Mouse (Mus musculus) heart, embryonic 16.5 days (tissue): ENCODE measurements around the gene Golph3. TPM values are rescaled to one million over a fixed set of nuclear protein-coding genes. Genes with fewer than 3 reads are reported as not detected.

Experiments used
- ATAC-seq: fragments of 200-750 bp; cut with Nextera tagmentation; replicated peaks from 2 replicates; pipeline ENCODE4 v1.8.0; 2017; ENCODE audit warnings: moderate number of reproducible peaks; ENCODE audit not compliant: insufficient read depth, low FRiP score; ENCODE audit errors: extremely low read depth
- H3K27ac ChIP-seq: fragments of 300-500 bp; sonication (generic); 2 replicates; pipeline ENCODE4 v1.5.1; 2014; ENCODE audit warnings: mild to moderate bottlenecking, low read length, control low read depth, moderate library complexity
- H3K27me3 ChIP-seq: fragments of 300-500 bp; sonication (generic); 2 replicates; pipeline ENCODE4 v1.6.1; 2014; ENCODE audit warnings: low read length, mixed read lengths; ENCODE audit not compliant: control insufficient read depth, insufficient read depth
- H3K36me3 ChIP-seq: fragments of 300-500 bp; sonication (generic); 2 replicates; pipeline ENCODE4 v1.6.1; 2014; ENCODE audit not compliant: control insufficient read depth, insufficient read depth
- H3K4me1 ChIP-seq: fragments of 300-500 bp; sonication (generic); 2 replicates; pipeline ENCODE4 v1.6.1; 2014; ENCODE audit warnings: low read length, mixed read lengths; ENCODE audit not compliant: control insufficient read depth, insufficient read depth
- H3K4me2 ChIP-seq: fragments of 300-500 bp; sonication (generic); 2 replicates; pipeline ENCODE4 v1.6.1; 2014; ENCODE audit warnings: low read depth, mild to moderate bottlenecking, control low read depth, low read length
- H3K4me3 ChIP-seq: fragments of 300-500 bp; sonication (generic); 2 replicates; pipeline ENCODE4 v1.5.1; 2014; ENCODE audit warnings: mild to moderate bottlenecking, control low read depth, low read length
- H3K9ac ChIP-seq: fragments of 300-500 bp; sonication (generic); 2 replicates; pipeline ENCODE4 v1.6.1; 2014; ENCODE audit warnings: low read length, control low read depth
- H3K9me3 ChIP-seq: fragments of 300-500 bp; sonication (generic); replicated peaks from 2 replicates; pipeline ENCODE4 v1.6.1; 2016; ENCODE audit warnings: low read length; ENCODE audit not compliant: control insufficient read depth
- WGBS: fragments of 180-500 bp; shearing (Covaris S2); extraction: QIAGEN DNeasy Blood & Tissue Kit; methylation state at CpG from one replicate; pipeline ENCODE4 v1.1.7; 2014; 5-methylcytosine and 5-hydroxymethylcytosine counted together
- polyA plus RNA-seq: library from polyadenylated mRNA; unstranded; fragments of >200 nt; fragmentation: Nextera tagmentation; extraction: Ambion mirVana; gene quantifications from 2 replicates; pipeline ENCODE4 v1.2.1, GENCODE M21; 2015

The Golph3 gene
- polyA plus RNA-seq, 1 experiment from 2014 or later, result 67.6 TPM

DNA sequence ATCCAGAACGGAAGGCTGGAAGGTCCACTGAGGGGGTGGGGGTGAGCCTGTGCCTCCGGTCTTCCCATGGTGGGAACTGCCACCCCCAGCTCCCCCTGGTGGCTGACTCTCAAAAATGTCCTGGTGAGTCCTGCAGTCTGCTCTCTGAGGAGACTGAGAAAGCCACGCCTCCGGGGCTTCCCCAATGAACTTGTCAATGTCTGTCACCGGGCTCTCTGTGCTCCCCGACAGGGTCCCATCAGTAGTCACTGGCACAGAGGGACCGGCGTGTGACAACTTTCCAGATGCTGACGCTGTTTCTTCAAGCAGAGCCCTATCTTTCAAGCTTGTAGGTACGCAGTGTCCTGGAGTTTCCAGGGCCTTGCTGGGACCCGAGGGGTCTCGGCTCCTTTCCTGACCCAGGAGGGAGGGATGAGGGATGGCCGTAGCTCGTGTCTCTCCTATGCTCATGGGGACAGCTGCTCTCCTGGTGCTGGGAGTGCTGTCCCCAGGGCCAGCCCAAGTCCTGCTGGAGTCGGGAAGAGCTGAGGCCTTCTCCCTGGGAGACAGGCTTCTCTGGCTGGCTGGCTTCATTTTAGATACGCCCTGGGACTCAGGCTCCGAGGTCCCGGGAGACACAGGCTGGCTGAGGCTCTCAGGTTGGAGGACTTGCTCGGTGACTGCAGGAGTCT, 54.5 kb downstream of the Golph3 start:
- Histone ChIP-seq H3K4me2 (peak overlapping the region; percentile 67), H3K36me3 (peaks cover 3% of the 10 kb centered on the region), H3K27me3 (no peaks in the 10 kb centered on the region), H3K4me1 (peaks cover 11% of the 10 kb centered on the region), H3K9me3 (0 out of 2 replicates have a peak, but pooled peaks cover 2% of the 10 kb centered on the region), H3K27ac (peak overlapping the region; percentile 49), H3K9ac (peak overlapping the region; percentile 63), H3K4me3 (peak overlapping the region; percentile 41)
- WGBS, result 6% methylated on average over 19 of the region's 19 CpGs
- ATAC-seq, result peak; percentile 90

DNA sequence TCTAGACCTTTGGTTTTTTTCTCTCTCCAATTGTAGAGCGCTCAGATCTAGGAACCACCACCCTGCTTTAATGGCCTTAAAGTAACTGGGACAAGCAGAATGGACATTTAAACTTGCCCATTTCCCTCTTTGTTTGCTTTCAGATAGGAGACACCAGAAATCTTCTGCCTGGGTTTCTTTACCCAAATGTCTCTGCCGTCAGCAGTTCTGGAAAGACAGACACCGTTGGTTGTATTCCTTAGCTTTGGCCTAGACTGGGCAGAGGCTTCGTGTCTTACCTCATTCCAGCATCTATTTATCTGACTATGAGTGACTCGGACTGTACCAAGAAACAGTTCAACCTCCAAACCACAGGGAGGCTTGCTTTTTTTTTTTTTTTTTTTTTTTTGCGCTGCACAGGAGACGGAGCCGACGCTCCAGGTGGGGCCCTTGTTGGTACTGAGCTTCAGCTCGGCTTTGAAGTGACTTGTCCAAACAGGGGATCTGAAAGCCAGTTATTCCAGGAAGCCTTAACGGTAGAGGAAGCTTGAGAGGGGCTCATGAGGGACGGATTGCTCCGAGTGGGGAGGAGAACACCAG, 55.3 kb downstream of the Golph3 start:
- Histone ChIP-seq H3K27ac (peak overlapping the region; percentile 49), H3K9ac (peak overlapping the region; percentile 39; the same call in 1 of the 2 replicates), H3K4me2 (peak overlapping the region; percentile 67), H3K4me3 (peak overlapping the region; percentile 41; the same call in 1 of the 2 replicates), H3K27me3 (no peaks in the 10 kb centered on the region), H3K36me3 (peaks cover 3% of the 10 kb centered on the region), H3K4me1 (peaks cover 9% of the 10 kb centered on the region), H3K9me3 (0 out of 2 replicates have a peak, but pooled peaks cover 2% of the 10 kb centered on the region)
- no peak for ATAC-seq
- 56% methylated on average over 13 of the region's 13 CpGs for WGBS

DNA sequence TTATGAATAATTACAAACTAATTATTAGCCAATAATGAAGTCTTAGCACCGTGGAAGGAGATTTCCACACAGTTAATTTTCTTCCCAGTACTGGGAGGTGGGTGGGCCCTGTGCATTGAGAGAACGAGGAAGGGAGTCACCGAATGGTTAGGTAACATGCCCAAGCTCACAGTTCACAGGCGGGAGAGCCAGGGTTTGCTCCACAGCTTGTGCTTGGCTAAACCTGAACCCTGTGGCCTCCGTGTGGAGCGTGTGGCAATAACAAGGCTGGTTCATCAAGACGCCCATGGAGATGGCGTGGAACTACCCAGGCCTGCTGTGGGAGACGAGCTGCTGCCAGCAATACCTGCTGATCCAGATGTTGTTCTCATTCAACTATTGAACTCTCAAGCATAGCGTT, 56.5 kb downstream of the Golph3 start:
- no peak overlapping the region for H3K4me2 ChIP-seq
- H3K4me3 ChIP-seq, result no peak overlapping the region
- H3K9me3 ChIP-seq, result 0 out of 2 replicates have a peak, but pooled peaks cover 2% of the 10 kb centered on the region
- no peak overlapping the region for H3K9ac ChIP-seq
- H3K27me3 ChIP-seq, result no peaks in the 10 kb centered on the region
- 85% methylated on average over 10 of the region's 10 CpGs for WGBS
- peaks cover 9% of the 10 kb centered on the region for H3K4me1 ChIP-seq
- H3K36me3 ChIP-seq, result peaks cover 3% of the 10 kb centered on the region
- no peak overlapping the region for H3K27ac ChIP-seq
- no peak for ATAC-seq

DNA sequence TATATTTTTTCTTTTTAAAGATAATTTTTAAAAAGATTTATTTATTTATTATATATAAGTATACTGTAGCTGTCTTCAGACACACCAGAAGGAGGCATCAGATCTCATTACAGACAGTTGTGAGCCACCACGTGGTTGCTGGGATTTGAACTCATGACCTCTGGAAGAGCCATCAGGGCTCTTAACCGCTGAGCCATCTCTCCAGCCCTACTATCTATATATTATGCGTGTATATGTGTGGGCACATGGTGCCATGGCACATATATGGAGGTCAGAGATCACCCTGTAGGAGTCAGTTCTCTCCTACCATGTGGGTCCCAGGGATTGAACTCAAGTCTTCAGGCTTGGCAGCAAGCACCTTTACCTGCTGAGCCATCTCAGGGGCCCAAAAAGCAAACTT, 58.8 kb downstream of the Golph3 start:
- no peak overlapping the region for H3K4me3 ChIP-seq
- H3K4me1 ChIP-seq, result peaks cover 7% of the 10 kb centered on the region
- H3K27me3 ChIP-seq, result no peaks in the 10 kb centered on the region
- 0 out of 2 replicates have a peak, but pooled peaks cover 2% of the 10 kb centered on the region for H3K9me3 ChIP-seq
- H3K9ac ChIP-seq, result no peak overlapping the region
- H3K4me2 ChIP-seq, result no peak overlapping the region
- ATAC-seq, result no peak
- H3K36me3 ChIP-seq, result peaks cover 3% of the 10 kb centered on the region; the same call in 1 of the 2 replicates
- 95% methylated on average over 3 of the region's 3 CpGs for WGBS
- no peak overlapping the region for H3K27ac ChIP-seq

DNA sequence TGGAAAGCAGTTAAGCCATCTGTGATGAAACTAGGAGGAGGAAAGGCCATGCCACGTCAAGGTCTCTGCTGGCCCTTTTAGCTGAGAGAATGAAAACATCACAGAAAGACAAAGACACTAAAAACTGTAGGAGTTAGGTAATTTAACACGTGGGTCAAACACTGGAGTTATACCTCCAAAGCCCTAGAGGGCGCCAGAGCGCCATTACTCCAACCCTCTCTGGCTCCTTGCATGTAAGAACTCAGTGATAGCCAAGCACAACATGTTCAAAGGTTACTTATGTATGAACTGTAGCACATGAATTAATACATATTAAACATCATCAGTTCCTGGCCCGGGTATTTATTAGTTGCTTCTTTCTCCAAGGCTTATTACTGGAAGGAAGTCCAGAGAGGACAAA, 59.3 kb downstream of the Golph3 start:
- Histone ChIP-seq H3K27me3 (no peaks in the 10 kb centered on the region), H3K4me2 (no peak overlapping the region), H3K4me1 (peaks cover 5% of the 10 kb centered on the region), H3K27ac (no peak overlapping the region), H3K36me3 (peaks cover 3% of the 10 kb centered on the region; the same call in 1 of the 2 replicates), H3K9ac (no peak overlapping the region), H3K9me3 (0 out of 2 replicates have a peak, but pooled peaks cover 2% of the 10 kb centered on the region), H3K4me3 (no peak overlapping the region)
- ATAC-seq, result no peak
- WGBS, result 57% methylated on average over 5 of the region's 5 CpGs

DNA sequence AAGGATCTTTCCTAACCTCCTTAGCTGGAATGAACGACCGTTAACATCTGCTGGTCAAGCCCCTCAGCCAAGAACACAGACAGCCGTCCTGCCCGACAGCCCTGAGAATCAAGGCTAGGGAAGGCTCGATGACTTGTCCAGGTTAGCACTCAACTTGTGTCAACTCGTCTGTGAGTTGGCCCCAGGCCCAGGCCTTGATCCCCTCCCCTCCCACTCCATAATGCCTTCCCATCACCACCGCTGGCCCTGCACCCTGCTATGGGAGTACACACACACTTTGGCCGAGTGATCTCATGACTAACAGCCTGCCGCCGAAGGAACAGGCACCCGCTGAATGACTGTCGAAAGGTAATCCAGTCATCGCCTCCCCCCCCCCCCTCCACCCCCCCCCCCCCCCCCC, 63.4 kb downstream of the Golph3 start:
- Histone ChIP-seq H3K4me2 (no peak overlapping the region), H3K4me3 (no peak overlapping the region), H3K36me3 (peaks cover 8% of the 10 kb centered on the region; the same call in 1 of the 2 replicates), H3K4me1 (no peaks in the 10 kb centered on the region), H3K9ac (no peak overlapping the region), H3K27ac (no peak overlapping the region), H3K9me3 (0 out of 2 replicates have a peak, but pooled peaks cover 2% of the 10 kb centered on the region), H3K27me3 (no peaks in the 10 kb centered on the region)
- 48% methylated on average over 13 of the region's 13 CpGs for WGBS
- ATAC-seq, result no peak; the same call in 1 of the 2 replicates

DNA sequence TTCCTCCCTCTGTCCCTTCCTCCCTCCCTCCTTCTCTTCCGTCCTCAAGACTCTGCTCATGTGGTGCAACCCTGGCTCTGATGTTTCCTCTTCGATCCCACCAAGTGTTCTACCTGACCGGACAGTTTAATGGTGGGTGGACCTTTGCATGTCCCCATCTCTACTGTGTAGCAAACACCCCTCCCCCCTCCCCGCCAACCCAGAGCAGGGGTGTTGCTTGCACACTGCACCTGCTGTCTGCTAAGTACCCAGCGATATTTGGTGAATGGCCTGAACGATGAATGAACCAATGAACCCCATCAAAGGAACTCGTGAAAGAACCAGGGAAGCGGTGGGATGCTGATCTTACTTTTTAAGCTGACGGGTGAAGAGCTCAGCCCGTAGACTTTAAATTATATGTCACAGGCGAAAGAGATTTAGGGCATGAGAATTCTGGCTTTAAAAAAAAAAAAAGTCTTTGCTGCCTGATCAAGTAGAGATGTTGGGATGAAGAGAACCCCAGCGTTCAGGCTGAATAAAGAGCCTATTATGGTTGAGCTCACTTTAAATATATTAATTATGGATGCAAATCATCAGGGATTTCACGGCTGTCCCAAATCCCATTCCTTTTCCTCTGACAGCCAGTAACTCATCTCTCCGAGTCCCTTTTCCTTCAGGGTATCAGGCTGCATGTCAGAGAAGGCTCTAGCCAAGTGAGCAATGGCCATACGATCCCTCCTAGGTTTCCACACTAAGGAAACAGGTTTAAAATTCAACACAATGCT, 67.7 kb downstream of the Golph3 start:
- Histone ChIP-seq H3K4me1 (no peaks in the 10 kb centered on the region), H3K27me3 (no peaks in the 10 kb centered on the region), H3K27ac (no peak overlapping the region), H3K4me3 (no peak overlapping the region), H3K36me3 (0 out of 2 replicates have a peak, but pooled peaks cover 5% of the 10 kb centered on the region), H3K9me3 (no peaks in the 10 kb centered on the region), H3K9ac (no peak overlapping the region), H3K4me2 (no peak overlapping the region)
- no peak for ATAC-seq
- WGBS, result 88% methylated on average over 15 of the region's 15 CpGs

DNA sequence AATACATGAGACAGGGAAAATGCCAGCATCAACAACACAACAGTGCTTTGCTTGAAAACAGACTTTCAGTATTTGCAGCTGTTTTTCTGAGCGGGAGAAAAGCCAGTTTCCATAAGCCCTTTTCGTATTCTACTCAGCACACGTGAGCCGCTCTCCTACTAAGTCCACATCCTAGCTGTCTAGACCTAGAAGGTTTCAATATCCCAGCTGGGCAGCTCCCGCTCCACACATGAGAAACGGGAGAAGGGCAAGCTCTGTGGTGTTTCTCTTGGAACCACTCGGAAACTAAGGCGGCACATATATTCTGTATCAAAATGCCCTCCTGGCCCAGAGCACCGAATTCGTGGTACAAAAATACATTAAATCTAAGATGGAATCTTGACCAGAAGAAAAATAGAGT, 73.5 kb downstream of the Golph3 start:
- no peak overlapping the region for H3K9ac ChIP-seq
- H3K27me3 ChIP-seq, result no peaks in the 10 kb centered on the region
- ATAC-seq, result no peak
- no peak overlapping the region for H3K4me2 ChIP-seq
- no peak overlapping the region for H3K4me3 ChIP-seq
- no peaks in the 10 kb centered on the region for H3K9me3 ChIP-seq
- H3K27ac ChIP-seq, result no peak overlapping the region
- peaks cover 11% of the 10 kb centered on the region; the same call in 1 of the 2 replicates for H3K36me3 ChIP-seq
- H3K4me1 ChIP-seq, result no peaks in the 10 kb centered on the region
- 87% methylated on average over 10 of the region's 10 CpGs for WGBS
